Mouse (Mus musculus): ENCODE results near the gene Mknk2.

Mknk2 gene

GRCm38 (mm10) chr10:80669737-80670485, 8.0 kb downstream of the Mknk2 start:
- no peak for DNase-seq (ENCODE audit: low read depth, low spot score)

GRCm38 (mm10) chr10:80669018-80669417, 8.9 kb downstream of the Mknk2 start:
- DNase-seq (ENCODE audit: low read depth, low spot score) = no peak

GRCm38 (mm10) chr10:80668614-80669013, 9.3 kb downstream of the Mknk2 start:
- DNase-seq (ENCODE audit: low read depth, low spot score) = no peak

GRCm38 (mm10) chr10:80666837-80667412, 11.0 kb downstream of the Mknk2 start:
- no peak for DNase-seq (ENCODE audit: low read depth, low spot score)

GRCm38 (mm10) chr10:80665981-80666733, 11.8 kb downstream of the Mknk2 start:
- DNase-seq (ENCODE audit: low read depth, low spot score) = no peak

GRCm38 (mm10) chr10:80665459-80665858, 12.5 kb downstream of the Mknk2 start:
- DNase-seq (ENCODE audit: low read depth, low spot score) = no peak

- peak; percentile 86 for DNase-seq (ENCODE audit: low read depth, low spot score)
These were observed 12.9 kb downstream of the Mknk2 start for GRCm38 (mm10) chr10:80665016-80665380.

GRCm38 (mm10) chr10:80664197-80665015, 13.5 kb downstream of the Mknk2 start:
- peak; percentile 87 for DNase-seq (ENCODE audit: low read depth, low spot score)

- DNase-seq (ENCODE audit: low read depth, low spot score) = no peak
These were observed 14.3 kb downstream of the Mknk2 start for GRCm38 (mm10) chr10:80663485-80664196.

GRCm38 (mm10) chr10:80661149-80661548, 16.8 kb downstream of the Mknk2 start:
- DNase-seq (ENCODE audit: low read depth, low spot score) = peak; percentile 91

GRCm38 (mm10) chr10:80659213-80659612, 18.7 kb downstream of the Mknk2 start:
- peak; percentile 77 for DNase-seq (ENCODE audit: low read depth, low spot score)

- DNase-seq (ENCODE audit: low read depth, low spot score) = peak; percentile 66
These were observed 19.1 kb downstream of the Mknk2 start for GRCm38 (mm10) chr10:80658841-80659202.

GRCm38 (mm10) chr10:80658194-80658840, 19.6 kb downstream of the Mknk2 start:
- no peak for DNase-seq (ENCODE audit: low read depth, low spot score)

- peak; percentile 80 for DNase-seq (ENCODE audit: low read depth, low spot score)
These were observed 20.9 kb downstream of the Mknk2 start, which contains the start of gene Btbd2 for GRCm38 (mm10) chr10:80656863-80657623. Btbd2 (minus strand) TSS chr10:80657071.

GRCm38 (mm10) chr10:80656130-80656862, 21.6 kb downstream of the Mknk2 start:
- DNase-seq (ENCODE audit: low read depth, low spot score) = peak; percentile 99

GRCm38 (mm10) chr10:80655406-80656129, 22.3 kb downstream of the Mknk2 start:
- DNase-seq (ENCODE audit: low read depth, low spot score) = no peak

- DNase-seq (ENCODE audit: low read depth, low spot score) = no peak
These were observed 23.0 kb downstream of the Mknk2 start for GRCm38 (mm10) chr10:80654866-80655265.

GRCm38 (mm10) chr10:80653156-80653720, 24.7 kb downstream of the Mknk2 start:
- no peak for DNase-seq (ENCODE audit: low read depth, low spot score)

Data from R1 (cell line).